Mouse (Mus musculus): ENCODE measurements at regions not wholly inside any gene's neighbourhood (a gene's known extent, or its start where the extent isn't known, plus 50 kb on each side); places are given as distances from the start of the nearest gene placed in this dataset.

- no peak overlapping the region for H3K4me3 ChIP-seq (ENCODE audit: insufficient read depth, poor library complexity, severe bottlenecking)
- H3ac ChIP-seq (ENCODE audit: control insufficient read depth, insufficient read length, low read depth) = no peak overlapping the region
- H3K79me3 ChIP-seq (ENCODE audit: low read depth) = no peaks in the 10 kb centered on the region
- no peaks in the 10 kb centered on the region for H3K27me3 ChIP-seq (ENCODE audit: control insufficient read depth, insufficient read depth, insufficient read length)
- no peaks in the 10 kb centered on the region for H3K36me3 ChIP-seq (ENCODE audit: control insufficient read depth, insufficient read depth)
- H3K79me2 ChIP-seq (ENCODE audit: control insufficient read depth, insufficient read depth) = no peaks in the 10 kb centered on the region
- TF ChIP-seq MYOG (IDR thresholded peaks at IDR 0.05; ENCODE audit: control insufficient read depth, extremely low read depth, insufficient read length) (no peak), FOSL1 (IDR thresholded peaks at IDR 0.05; ENCODE audit: insufficient read depth, low read length, poor library complexity, severe bottlenecking) (no peak), USF1 (IDR thresholded peaks at IDR 0.05; ENCODE audit: low read depth) (no peak), MYOD1 (IDR thresholded peaks at IDR 0.05; ENCODE audit: control insufficient read depth, insufficient read length, low read depth) (no peak), CTCF (IDR thresholded peaks at IDR 0.05; ENCODE audit: control insufficient read depth, insufficient read depth, insufficient read length) (no peak), MAX (IDR thresholded peaks at IDR 0.05) (no peak), CEBPB (IDR thresholded peaks at IDR 0.05; ENCODE audit: low read depth) (no peak)
These were observed 94.5 kb upstream of the Elovl6 start for GRCm38 (mm10) chr3:129437687-129438086.

GRCm38 (mm10) chr3:129442756-129443155 lies 89.4 kb upstream of the Elovl6 start:
- no peaks in the 10 kb centered on the region for H3K27me3 ChIP-seq (ENCODE audit: control insufficient read depth, insufficient read depth, insufficient read length)
- TF ChIP-seq MAX (IDR thresholded peaks at IDR 0.05) (no peak), MYOG (IDR thresholded peaks at IDR 0.05; ENCODE audit: control insufficient read depth, extremely low read depth, insufficient read length) (no peak), FOSL1 (IDR thresholded peaks at IDR 0.05; ENCODE audit: insufficient read depth, low read length, poor library complexity, severe bottlenecking) (no peak), USF1 (IDR thresholded peaks at IDR 0.05; ENCODE audit: low read depth) (no peak), CEBPB (IDR thresholded peaks at IDR 0.05; ENCODE audit: low read depth) (no peak), CTCF (IDR thresholded peaks at IDR 0.05; ENCODE audit: control insufficient read depth, insufficient read depth, insufficient read length) (no peak), MYOD1 (IDR thresholded peaks at IDR 0.05; ENCODE audit: control insufficient read depth, insufficient read length, low read depth) (no peak)
- H3K4me3 ChIP-seq (ENCODE audit: insufficient read depth, poor library complexity, severe bottlenecking) = no peak overlapping the region
- H3K36me3 ChIP-seq (ENCODE audit: control insufficient read depth, insufficient read depth) = no peaks in the 10 kb centered on the region
- H3ac ChIP-seq (ENCODE audit: control insufficient read depth, insufficient read length, low read depth) = no peak overlapping the region
- H3K79me3 ChIP-seq (ENCODE audit: low read depth) = no peaks in the 10 kb centered on the region
- H3K79me2 ChIP-seq (ENCODE audit: control insufficient read depth, insufficient read depth) = no peaks in the 10 kb centered on the region

GRCm38 (mm10) chr3:129444221-129444620 lies 87.9 kb upstream of the Elovl6 start:
- Histone ChIP-seq H3K36me3 (ENCODE audit: control insufficient read depth, insufficient read depth) (no peaks in the 10 kb centered on the region), H3K27me3 (ENCODE audit: control insufficient read depth, insufficient read depth, insufficient read length) (no peaks in the 10 kb centered on the region), H3ac (ENCODE audit: control insufficient read depth, insufficient read length, low read depth) (no peak overlapping the region), H3K4me3 (ENCODE audit: insufficient read depth, poor library complexity, severe bottlenecking) (no peak overlapping the region), H3K79me2 (ENCODE audit: control insufficient read depth, insufficient read depth) (no peaks in the 10 kb centered on the region), H3K79me3 (ENCODE audit: low read depth) (no peaks in the 10 kb centered on the region)
- no peak for TF ChIP-seq FOSL1 (IDR thresholded peaks at IDR 0.05; ENCODE audit: insufficient read depth, low read length, poor library complexity, severe bottlenecking)
- TF ChIP-seq MYOD1 (IDR thresholded peaks at IDR 0.05; ENCODE audit: control insufficient read depth, insufficient read length, low read depth) = no peak
- TF ChIP-seq CEBPB (IDR thresholded peaks at IDR 0.05; ENCODE audit: low read depth) = no peak
- TF ChIP-seq MAX (IDR thresholded peaks at IDR 0.05) = no peak
- no peak for TF ChIP-seq CTCF (IDR thresholded peaks at IDR 0.05; ENCODE audit: control insufficient read depth, insufficient read depth, insufficient read length)
- no peak for TF ChIP-seq USF1 (IDR thresholded peaks at IDR 0.05; ENCODE audit: low read depth)
- TF ChIP-seq MYOG (IDR thresholded peaks at IDR 0.05; ENCODE audit: control insufficient read depth, extremely low read depth, insufficient read length) = no peak

- Histone ChIP-seq H3K27me3 (ENCODE audit: control insufficient read depth, insufficient read depth, insufficient read length) (no peaks in the 10 kb centered on the region), H3K4me3 (ENCODE audit: insufficient read depth, poor library complexity, severe bottlenecking) (no peak overlapping the region), H3ac (ENCODE audit: control insufficient read depth, insufficient read length, low read depth) (no peak overlapping the region), H3K79me2 (ENCODE audit: control insufficient read depth, insufficient read depth) (no peaks in the 10 kb centered on the region), H3K36me3 (ENCODE audit: control insufficient read depth, insufficient read depth) (no peaks in the 10 kb centered on the region), H3K79me3 (ENCODE audit: low read depth) (no peaks in the 10 kb centered on the region)
- TF ChIP-seq USF1 (IDR thresholded peaks at IDR 0.05; ENCODE audit: low read depth) (no peak), MYOD1 (IDR thresholded peaks at IDR 0.05; ENCODE audit: control insufficient read depth, insufficient read length, low read depth) (no peak), CEBPB (IDR thresholded peaks at IDR 0.05; ENCODE audit: low read depth) (no peak), MYOG (IDR thresholded peaks at IDR 0.05; ENCODE audit: control insufficient read depth, extremely low read depth, insufficient read length) (no peak), CTCF (IDR thresholded peaks at IDR 0.05; ENCODE audit: control insufficient read depth, insufficient read depth, insufficient read length) (no peak), FOSL1 (IDR thresholded peaks at IDR 0.05; ENCODE audit: insufficient read depth, low read length, poor library complexity, severe bottlenecking) (no peak), MAX (IDR thresholded peaks at IDR 0.05) (no peak)
These were observed 86.2 kb upstream of the Elovl6 start for GRCm38 (mm10) chr3:129445961-129446360.

GRCm38 (mm10) chr3:129449928-129450327 lies 82.2 kb upstream of the Elovl6 start:
- Histone ChIP-seq H3K4me3 (ENCODE audit: insufficient read depth, poor library complexity, severe bottlenecking) (no peak overlapping the region), H3K79me2 (ENCODE audit: control insufficient read depth, insufficient read depth) (no peaks in the 10 kb centered on the region), H3ac (ENCODE audit: control insufficient read depth, insufficient read length, low read depth) (no peak overlapping the region), H3K79me3 (ENCODE audit: low read depth) (no peaks in the 10 kb centered on the region), H3K36me3 (ENCODE audit: control insufficient read depth, insufficient read depth) (no peaks in the 10 kb centered on the region), H3K27me3 (ENCODE audit: control insufficient read depth, insufficient read depth, insufficient read length) (no peaks in the 10 kb centered on the region)
- TF ChIP-seq USF1 (IDR thresholded peaks at IDR 0.05; ENCODE audit: low read depth) (no peak), MAX (IDR thresholded peaks at IDR 0.05) (no peak), CEBPB (IDR thresholded peaks at IDR 0.05; ENCODE audit: low read depth) (no peak), FOSL1 (IDR thresholded peaks at IDR 0.05; ENCODE audit: insufficient read depth, low read length, poor library complexity, severe bottlenecking) (no peak), CTCF (IDR thresholded peaks at IDR 0.05; ENCODE audit: control insufficient read depth, insufficient read depth, insufficient read length) (no peak), MYOD1 (IDR thresholded peaks at IDR 0.05; ENCODE audit: control insufficient read depth, insufficient read length, low read depth) (no peak), MYOG (IDR thresholded peaks at IDR 0.05; ENCODE audit: control insufficient read depth, extremely low read depth, insufficient read length) (no peak)

- Histone ChIP-seq H3K27me3 (ENCODE audit: control insufficient read depth, insufficient read depth, insufficient read length) (no peaks in the 10 kb centered on the region), H3K4me3 (ENCODE audit: insufficient read depth, poor library complexity, severe bottlenecking) (no peak overlapping the region), H3ac (ENCODE audit: control insufficient read depth, insufficient read length, low read depth) (no peak overlapping the region), H3K79me3 (ENCODE audit: low read depth) (no peaks in the 10 kb centered on the region), H3K36me3 (ENCODE audit: control insufficient read depth, insufficient read depth) (no peaks in the 10 kb centered on the region), H3K79me2 (ENCODE audit: control insufficient read depth, insufficient read depth) (no peaks in the 10 kb centered on the region)
- TF ChIP-seq MAX (IDR thresholded peaks at IDR 0.05) (no peak), FOSL1 (IDR thresholded peaks at IDR 0.05; ENCODE audit: insufficient read depth, low read length, poor library complexity, severe bottlenecking) (no peak), MYOD1 (IDR thresholded peaks at IDR 0.05; ENCODE audit: control insufficient read depth, insufficient read length, low read depth) (no peak), CTCF (IDR thresholded peaks at IDR 0.05; ENCODE audit: control insufficient read depth, insufficient read depth, insufficient read length) (no peak), MYOG (IDR thresholded peaks at IDR 0.05; ENCODE audit: control insufficient read depth, extremely low read depth, insufficient read length) (no peak), USF1 (IDR thresholded peaks at IDR 0.05; ENCODE audit: low read depth) (no peak), CEBPB (IDR thresholded peaks at IDR 0.05; ENCODE audit: low read depth) (no peak)
These were observed 81.5 kb upstream of the Elovl6 start for GRCm38 (mm10) chr3:129450671-129451070.

Data from C2C12 (cell line).